Mouse (Mus musculus) liver, embryonic 14.5 days (tissue): ENCODE measurements around the gene Gtf2h2.
"Not testable (repeated sequence)": the region's sequence is repeated elsewhere in the genome, so short reads cannot be mapped to it uniquely, and the experiment has no call there.

Source experiments
- CTCF ChIP-seq: IDR thresholded peaks from 2 replicates; pipeline ENCODE4 v1.5.1; 2016; ENCODE audit warnings: antibody characterized with exemption, low read depth, control low read depth
- EP300 ChIP-seq: IDR thresholded peaks from 2 replicates; pipeline ENCODE4 v1.6.1; 2016; ENCODE audit warnings: antibody characterized with exemption, low read depth

DNA sequence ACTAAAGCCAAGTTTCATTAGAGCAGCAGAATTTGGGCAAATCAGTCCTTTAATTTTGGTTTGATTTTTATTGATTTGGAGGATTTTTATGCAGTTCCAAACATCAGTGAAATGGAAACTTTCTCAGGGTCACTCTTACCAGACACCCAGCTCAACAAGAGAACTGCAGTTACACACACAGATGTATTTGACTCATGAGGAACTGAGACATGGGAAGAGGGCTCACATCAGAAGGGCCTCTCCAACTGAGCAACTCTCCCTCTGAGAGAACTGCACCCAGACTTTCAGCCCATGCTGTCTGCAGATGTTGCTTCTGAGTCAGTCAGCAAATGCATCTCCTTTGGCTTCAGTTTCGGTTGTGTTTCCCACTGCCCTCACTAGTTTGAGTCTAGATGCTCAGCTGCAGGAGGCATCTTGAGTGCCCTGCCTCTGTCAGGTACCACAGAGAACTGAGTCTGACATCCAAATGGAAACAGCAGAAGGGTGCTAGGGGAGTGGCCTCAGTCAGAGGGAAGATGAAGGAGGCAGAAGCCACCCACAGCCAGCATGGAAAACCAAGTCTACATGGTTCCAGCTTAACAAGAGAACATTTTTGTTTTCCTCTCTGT lies 55.7 kb downstream of the Gtf2h2 start:
- TF ChIP-seq CTCF, EP300: not testable (repeated sequence)
